In genomic region chr5:33039510-33039911, GRCm38 (mm10) we compare ENCODE assay signal across 8 mouse cellular contexts. TPM values are rescaled to one million over a fixed set of nuclear protein-coding genes. Genes with fewer than 3 reads are reported as not detected.
DNase-seq lines count a peak whose midpoint lies in the region; ATAC-seq lines count a peak whose summit lies in the region.

No protein-coding gene starts in this region.

- H3K4me3 ChIP-seq in forebrain, embryonic 11.5 days (ENCODE audit: low read depth, low read length), result no peak overlapping the region
- peak overlapping the region; percentile 33 for H3K4me3 ChIP-seq in hindbrain, embryonic 10.5 days
- H3K4me3 ChIP-seq in limb, embryonic 11.5 days (ENCODE audit: low read depth, low read length), result no peak overlapping the region
- 0 out of 2 replicates have a peak overlapping the region, but pooled peaks have one; percentile 7 for H3K4me3 ChIP-seq in midbrain, embryonic 12.5 days

- H3K27ac ChIP-seq in forebrain, embryonic 11.5 days (ENCODE audit: low read depth, low read length), result no peak overlapping the region
- H3K27ac ChIP-seq in hindbrain, embryonic 10.5 days, result no peak overlapping the region
- H3K27ac ChIP-seq in limb, embryonic 11.5 days (replicated peaks; ENCODE audit: low read depth, low read length), result no peak overlapping the region
- H3K27ac ChIP-seq in midbrain, embryonic 12.5 days (replicated peaks), result no peak overlapping the region

- peak; percentile 75 for DNase-seq in layer of hippocampus, adult 11-12 months (ENCODE audit: low spot score)
- DNase-seq in layer of hippocampus, adult 9-10 months (ENCODE audit: low spot score), result no peak
- peak; percentile 71 to 81 for DNase-seq in adrenal gland, postnatal 36 days
- peak; percentile 85 for DNase-seq in forebrain, embryonic 11.5 days (ENCODE audit: low spot score)
- peak; percentile 65 for DNase-seq in hindbrain, embryonic 10.5 days (ENCODE audit: low spot score)
- peak; percentile 86 for DNase-seq in limb, embryonic 11.5 days (ENCODE audit: low spot score)
- DNase-seq in spleen, postnatal 4 days (ENCODE audit: low spot score in 2 of 2), result peak; percentile 71 to 90

- ATAC-seq in forebrain, embryonic 11.5 days (replicated peaks; ENCODE audit: low FRiP score), result no peak
- no peak for ATAC-seq in limb, embryonic 11.5 days (ENCODE audit: insufficient number of reproducible peaks, low FRiP score, low TSS enrichment, low read depth)
- ATAC-seq in midbrain, embryonic 12.5 days (ENCODE audit: low FRiP score, low read depth), result no peak

- H3K9me3 ChIP-seq in forebrain, embryonic 11.5 days (ENCODE audit: control insufficient read depth, low read length), result no peaks in the 10 kb centered on the region
- H3K9me3 ChIP-seq in hindbrain, embryonic 10.5 days, result no peaks in the 10 kb centered on the region
- no peaks in the 10 kb centered on the region for H3K9me3 ChIP-seq in limb, embryonic 11.5 days (ENCODE audit: control insufficient read depth, low read length)
- H3K9me3 ChIP-seq in midbrain, embryonic 12.5 days, result no peaks in the 10 kb centered on the region

- H3K9ac ChIP-seq in forebrain, embryonic 11.5 days (ENCODE audit: low read length), result no peak overlapping the region
- H3K9ac ChIP-seq in limb, embryonic 11.5 days (ENCODE audit: low read length), result no peak overlapping the region
- 0 out of 2 replicates have a peak overlapping the region, but pooled peaks have one; percentile 20 for H3K9ac ChIP-seq in midbrain, embryonic 12.5 days (replicated peaks)

- peak overlapping the region; percentile 47; the same call in 1 of the 2 replicates for H3K4me2 ChIP-seq in forebrain, embryonic 11.5 days (ENCODE audit: low read depth, low read length, severe bottlenecking)
- H3K4me2 ChIP-seq in limb, embryonic 11.5 days (ENCODE audit: low read depth, severe bottlenecking), result peak overlapping the region; percentile 33; the same call in 1 of the 2 replicates
- H3K4me2 ChIP-seq in midbrain, embryonic 12.5 days (replicated peaks), result peak overlapping the region; percentile 48

- no peaks in the 10 kb centered on the region for H3K4me1 ChIP-seq in forebrain, embryonic 11.5 days (replicated peaks; ENCODE audit: control insufficient read depth, insufficient read depth, low read length)
- H3K4me1 ChIP-seq in hindbrain, embryonic 10.5 days (replicated peaks), result 0 out of 2 replicates have a peak, but pooled peaks cover 2% of the 10 kb centered on the region
- H3K4me1 ChIP-seq in limb, embryonic 11.5 days (ENCODE audit: control insufficient read depth, insufficient read depth, low read length), result no peaks in the 10 kb centered on the region
- peaks cover 3% of the 10 kb centered on the region; the same call in 1 of the 2 replicates for H3K4me1 ChIP-seq in midbrain, embryonic 12.5 days

- whole genome bisulfite sequencing in forebrain, embryonic 11.5 days, result 6% methylated on average over 13 of the region's 13 CpGs
- WGBS in hindbrain, embryonic 10.5 days, result 6% methylated on average over 13 of the region's 13 CpGs
- 5% methylated on average over 13 of the region's 13 CpGs for WGBS in limb, embryonic 11.5 days
- 7% methylated on average over 13 of the region's 13 CpGs for WGBS in midbrain, embryonic 12.5 days

- H3K36me3 ChIP-seq in forebrain, embryonic 11.5 days (ENCODE audit: control insufficient read depth, insufficient read depth, low read length), result no peaks in the 10 kb centered on the region
- no peaks in the 10 kb centered on the region for H3K36me3 ChIP-seq in hindbrain, embryonic 10.5 days
- no peaks in the 10 kb centered on the region for H3K36me3 ChIP-seq in limb, embryonic 11.5 days (ENCODE audit: control insufficient read depth, insufficient read depth, low read length)
- no peaks in the 10 kb centered on the region for H3K36me3 ChIP-seq in midbrain, embryonic 12.5 days

- no peaks in the 10 kb centered on the region for H3K27me3 ChIP-seq in forebrain, embryonic 11.5 days (ENCODE audit: control insufficient read depth, insufficient read depth, low read length)
- H3K27me3 ChIP-seq in hindbrain, embryonic 10.5 days (ENCODE audit: insufficient read depth, poor library complexity, severe bottlenecking), result no peaks in the 10 kb centered on the region
- no peaks in the 10 kb centered on the region for H3K27me3 ChIP-seq in limb, embryonic 11.5 days (ENCODE audit: control insufficient read depth, insufficient read depth, low read length)
- no peaks in the 10 kb centered on the region for H3K27me3 ChIP-seq in midbrain, embryonic 12.5 days

RNA-seq across cellular contexts. Expression of gene Ywhah, which starts 20.9 kb away (rescaled TPM):
- total RNA-seq in adrenal gland, postnatal 36 days (2021), result 100 to 1,000 TPM; 169 to 179 TPM
- 436 and 450 TPM in 2 replicates for polyA plus RNA-seq in forebrain, embryonic 11.5 days (2014; fragmentation: Nextera tagmentation; extraction: Ambion mirVana)
- polyA plus RNA-seq in hindbrain, embryonic 10.5 days (2016; fragmentation: Nextera tagmentation; extraction: Ambion mirVana), result 430 and 455 TPM in 2 replicates
- polyA plus RNA-seq in limb, embryonic 11.5 days (2014; fragmentation: Nextera tagmentation; extraction: Ambion mirVana), result 382 and 389 TPM in 2 replicates
- polyA plus RNA-seq in midbrain, embryonic 12.5 days (2016; fragmentation: Nextera tagmentation; extraction: Ambion mirVana), result 435 and 440 TPM in 2 replicates

Comparison
In these comparisons a context has a peak if more than half of its experiments do, and no peak if none do; other contexts are left out.
1. H3K4me3 ChIP-seq: peak in hindbrain, embryonic 10.5 days (single experiment) and midbrain, embryonic 12.5 days (single experiment); none in forebrain, embryonic 11.5 days (single experiment) and limb, embryonic 11.5 days (single experiment).
2. Peak in every context shown above with its lines, with median percentiles within 50 percentile points of each other: H3K4me2 ChIP-seq.